Mouse (Mus musculus): ENCODE measurements at regions not wholly inside any gene's neighbourhood (a gene's known extent, or its start where the extent isn't known, plus 50 kb on each side); places are given as distances from the start of the nearest gene placed in this dataset.

- intact Hi-C loops (cut with DNase I): no loop called here
- DNase-seq: no peak
These were observed 823.1 kb upstream of the Tenm2 start for GRCm38 (mm10) chr11:38058896-38059295.

DNA sequence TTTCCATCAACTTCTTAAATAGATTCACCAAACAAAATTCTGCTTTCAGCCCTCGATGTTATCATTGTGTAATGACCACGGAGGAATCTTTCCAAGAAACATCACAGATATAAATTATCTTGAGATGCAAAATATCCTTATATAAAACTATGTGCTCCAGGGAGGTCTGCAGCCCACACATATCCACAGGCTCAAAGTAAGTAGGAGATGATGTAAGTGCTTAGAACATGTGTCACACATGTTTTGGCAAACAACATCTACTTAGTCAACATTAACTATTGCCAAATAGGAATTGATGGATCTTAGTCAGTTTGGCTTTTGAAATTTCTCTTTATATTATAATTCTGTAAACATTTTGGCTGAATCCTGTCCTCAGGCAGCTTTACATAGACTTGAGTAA, 800.8 kb upstream of the Tenm2 start:
- DNase-seq: no peak
- intact Hi-C loops (cut with DNase I): no loop called here

GRCm38 (mm10) chr11:38034526-38035286, 798.9 kb upstream of the Tenm2 start:
- intact Hi-C loops (cut with DNase I): no loop called here
- no peak for DNase-seq

- intact Hi-C loops (cut with DNase I): no loop called here
- DNase-seq: no peak
These were observed 785.9 kb upstream of the Tenm2 start for GRCm38 (mm10) chr11:38021704-38022103.

DNA sequence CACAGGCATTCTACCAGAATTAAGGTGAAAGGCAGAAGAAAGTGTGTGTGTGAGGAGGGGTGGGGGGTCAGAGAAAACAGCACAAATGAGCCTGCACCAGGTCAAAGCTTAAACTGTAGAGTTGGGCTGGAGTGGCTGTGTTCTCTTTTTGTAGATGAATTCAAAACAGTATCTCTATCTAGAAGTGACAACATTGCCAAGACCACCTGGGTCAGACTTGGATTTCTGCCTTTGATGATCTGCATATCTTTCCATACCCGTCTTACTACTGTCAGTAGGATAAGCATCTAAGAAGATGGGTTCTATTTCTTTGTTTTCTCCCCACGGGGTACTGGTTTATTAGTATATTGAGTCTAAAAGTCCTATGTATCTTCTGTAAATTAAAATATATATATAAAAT, 742.4 kb upstream of the Tenm2 start:
- intact Hi-C loops (cut with DNase I): no loop called here
- no peak for DNase-seq

- intact Hi-C loops (cut with DNase I): no loop called here
- DNase-seq: no peak
These were observed 700.8 kb upstream of the Tenm2 start for GRCm38 (mm10) chr11:37936439-37937134.

DNA sequence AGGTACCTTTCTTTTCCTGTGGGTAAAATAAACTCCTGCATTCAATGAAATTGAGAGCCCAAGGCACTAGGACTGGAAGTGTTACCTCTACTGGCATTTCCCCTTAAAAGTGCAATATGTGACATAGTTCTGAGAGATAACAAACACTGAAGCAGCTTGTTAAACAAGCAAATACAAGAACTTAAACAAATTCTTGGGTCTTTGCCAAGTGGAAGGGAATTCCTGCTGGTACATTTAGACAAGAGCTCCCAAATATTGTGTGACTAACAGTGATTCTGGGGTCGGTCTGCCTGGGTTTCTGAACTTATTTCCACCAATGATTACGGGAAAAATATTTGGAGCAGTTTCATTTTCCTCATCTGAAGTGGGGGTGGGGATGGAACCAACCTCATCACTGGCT, 677.4 kb upstream of the Tenm2 start:
- intact Hi-C loops (cut with DNase I): no loop called here
- no peak for DNase-seq

DNA sequence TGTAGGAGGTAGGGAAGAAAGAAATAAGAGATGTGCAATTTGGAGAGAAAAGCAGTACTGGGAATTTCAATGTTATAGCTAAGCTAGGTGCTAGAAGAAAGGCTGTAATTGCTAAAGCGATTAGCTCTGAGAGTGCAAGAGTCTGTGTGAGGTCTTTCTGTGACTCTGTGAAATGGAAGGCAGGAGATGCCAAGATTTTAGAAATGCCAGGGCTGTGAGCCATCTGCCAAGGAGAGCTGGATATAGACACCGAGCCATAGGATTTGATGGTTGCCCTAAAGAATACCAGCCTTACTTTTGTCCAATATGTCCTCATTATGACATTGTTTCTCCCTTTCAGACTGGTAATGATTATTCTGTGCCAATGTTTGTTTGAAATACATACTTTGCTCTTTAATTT, 669.2 kb upstream of the Tenm2 start:
- no peak for DNase-seq
- intact Hi-C loops (cut with DNase I): no loop called here

- intact Hi-C loops (cut with DNase I): no loop called here
- DNase-seq: no peak
These were observed 661.9 kb upstream of the Tenm2 start for GRCm38 (mm10) chr11:37897713-37898112.

- no peak for DNase-seq
- intact Hi-C loops (cut with DNase I): no loop called here
These were observed 647.0 kb upstream of the Tenm2 start for GRCm38 (mm10) chr11:37882717-37883116.

GRCm38 (mm10) chr11:37837301-37837700, 601.5 kb upstream of the Tenm2 start:
- no peak for DNase-seq
- intact Hi-C loops (cut with DNase I): no loop called here

- intact Hi-C loops (cut with DNase I): no loop called here
- DNase-seq: no peak
These were observed 595.2 kb upstream of the Tenm2 start for GRCm38 (mm10) chr11:37830975-37831374.

DNA sequence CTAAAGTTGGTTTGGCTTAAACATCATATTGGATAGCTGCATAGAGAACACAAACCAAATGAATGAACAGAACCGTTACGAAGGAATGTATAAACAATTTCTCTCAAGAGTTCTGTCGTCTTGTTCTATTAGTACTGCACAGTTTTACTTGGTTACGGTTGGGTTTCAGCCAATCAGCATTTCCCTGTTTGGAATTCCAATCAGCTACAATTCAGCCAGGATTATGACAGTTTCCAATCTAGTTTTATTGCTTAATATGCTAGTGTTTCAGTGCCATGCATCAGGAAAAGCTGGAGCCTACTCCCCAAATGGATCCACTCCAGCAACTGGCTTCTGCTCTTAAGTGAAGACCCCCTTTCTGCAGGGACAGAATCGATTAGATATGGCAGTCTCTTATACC, 571.0 kb upstream of the Tenm2 start:
- intact Hi-C loops (cut with DNase I): no loop called here
- DNase-seq: no peak

- no peak for DNase-seq
- intact Hi-C loops (cut with DNase I): no loop called here
These were observed 563.1 kb upstream of the Tenm2 start for GRCm38 (mm10) chr11:37798783-37799318.

- no peak for DNase-seq
- intact Hi-C loops (cut with DNase I): no loop called here
These were observed 536.8 kb upstream of the Tenm2 start for GRCm38 (mm10) chr11:37772481-37773089.

DNA sequence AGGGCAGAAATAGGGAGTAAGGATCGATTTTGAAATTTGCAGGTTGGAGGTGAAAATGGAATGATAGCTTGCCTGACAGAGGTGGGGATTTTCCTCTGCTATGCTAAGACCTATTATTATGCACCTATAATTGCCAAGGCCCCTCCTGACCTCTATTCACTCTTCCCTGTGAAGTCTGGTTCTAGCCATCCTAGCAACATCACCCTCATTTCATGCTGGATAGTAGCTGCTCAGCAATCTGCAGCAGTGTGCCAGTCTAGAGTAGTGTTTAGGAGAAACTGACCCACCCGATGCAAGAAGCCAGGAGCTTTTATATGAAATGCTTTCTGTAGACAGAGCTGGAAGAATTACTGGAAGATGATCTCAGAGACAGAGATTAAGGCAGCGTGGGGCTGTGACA, 535.1 kb upstream of the Tenm2 start:
- DNase-seq: no peak
- intact Hi-C loops (cut with DNase I): no loop called here

GRCm38 (mm10) chr11:37768121-37768520, 532.4 kb upstream of the Tenm2 start:
- DNase-seq: no peak
- intact Hi-C loops (cut with DNase I): no loop called here

GRCm38 (mm10) chr11:37735992-37736391, 500.2 kb upstream of the Tenm2 start:
- DNase-seq: no peak
- intact Hi-C loops (cut with DNase I): no loop called here

DNA sequence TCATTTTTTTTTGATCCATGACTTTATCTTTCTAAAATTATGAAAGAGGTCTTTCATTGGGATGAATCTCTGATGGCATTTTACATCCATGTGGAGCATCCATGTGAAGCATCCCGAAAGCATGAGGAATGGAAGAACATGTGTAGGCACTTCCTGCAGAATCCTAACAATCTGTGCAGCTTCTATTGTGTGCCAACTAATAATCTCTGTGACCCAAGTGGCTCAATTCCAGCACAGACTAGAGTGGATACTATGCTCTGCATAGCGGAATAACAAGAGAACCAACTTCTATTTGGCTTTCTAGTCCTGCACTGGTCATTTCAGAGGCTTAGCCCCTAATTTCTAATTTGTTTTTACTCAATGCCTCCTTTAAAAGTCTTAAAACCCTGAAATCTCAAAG, 499.7 kb upstream of the Tenm2 start:
- no peak for DNase-seq
- intact Hi-C loops (cut with DNase I): no loop called here

GRCm38 (mm10) chr11:37696981-37697380, 461.2 kb upstream of the Tenm2 start:
- intact Hi-C loops (cut with DNase I): no loop called here
- no peak for DNase-seq

GRCm38 (mm10) chr11:37678484-37679193, 442.9 kb upstream of the Tenm2 start:
- no peak for DNase-seq
- intact Hi-C loops (cut with DNase I): no loop called here

All from gastrocnemius, postnatal 36 days (tissue).